In the genomic region with DNA sequence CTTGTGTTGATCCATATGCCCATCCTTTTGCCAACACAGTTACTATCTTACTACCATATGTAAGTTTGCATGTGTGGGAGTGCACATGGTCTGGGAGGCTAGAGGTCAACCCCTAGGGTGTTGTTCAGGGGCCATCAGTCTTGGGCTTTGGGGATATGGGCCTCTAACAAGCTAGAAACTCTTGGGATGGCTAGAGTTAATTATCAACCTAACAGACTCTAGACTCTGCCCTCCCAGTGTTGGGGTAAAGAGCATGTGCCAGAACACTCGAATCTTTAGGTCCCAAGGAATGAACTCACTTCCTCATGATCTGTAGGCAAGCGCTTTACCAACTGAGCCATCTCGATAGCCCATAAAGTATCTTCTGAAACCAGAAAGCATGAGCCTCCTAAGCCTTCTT, we compare ENCODE assay signal across 25 mouse cellular contexts.
DNase-seq lines count a peak whose midpoint lies in the region; TF ChIP-seq lines count a peak whose summit lies in the region.
"Had no signal": no experiment of that assay in that cellular context is flagged by ENCODE, and none has a peak within 500 bp of the region (broad histone marks: within the 10 kb centered on the region; RNA-seq: fewer than 3 reads in every experiment).

No protein-coding gene starts in this region.

- H3K9ac ChIP-seq in liver, adult 2 months (ENCODE audit: low read depth, low read length): no peak overlapping the region
- H3K9ac ChIP-seq: embryonic facial prominence, embryonic 13.5 days; forebrain, embryonic 12.5 days; limb, embryonic 15.5 days; lung, embryonic 15.5 days; neural tube, embryonic 15.5 days had no signal

- H3K79me2 ChIP-seq in liver, adult 2 months (ENCODE audit: control insufficient read depth, insufficient read depth, low read length): no peaks in the 10 kb centered on the region

- no peak overlapping the region for H3K27ac ChIP-seq in liver, adult 2 months (replicated peaks; ENCODE audit: insufficient read depth, low read depth, low read length)
- H3K27ac ChIP-seq: embryonic facial prominence, embryonic 13.5 days; forebrain, embryonic 12.5 days; hindbrain, embryonic 10.5 days; limb, embryonic 15.5 days; lung, embryonic 15.5 days; macrophage; midbrain, embryonic 10.5 days; neural tube, embryonic 15.5 days had no signal

- H3K4me1 ChIP-seq in liver, adult 2 months (ENCODE audit: control insufficient read depth, insufficient read depth, low read length): peaks cover 5% of the 10 kb centered on the region
- H3K4me1 ChIP-seq: limb, embryonic 15.5 days; lung, embryonic 15.5 days had no signal

- H3K4me3 ChIP-seq in liver, adult 2 months (ENCODE audit: insufficient read depth, low read depth, low read length): no peak overlapping the region
- H3K4me3 ChIP-seq: embryonic facial prominence, embryonic 13.5 days; erythroblast, embryonic 14.5 days; forebrain, embryonic 12.5 days; hindbrain, embryonic 10.5 days; limb, embryonic 15.5 days; lung, embryonic 15.5 days; midbrain, embryonic 10.5 days; neural tube, embryonic 15.5 days had no signal

- TF ChIP-seq POLR2A in liver, adult 2 months (IDR thresholded peaks at IDR 0.05; ENCODE audit: extremely low read depth, insufficient read depth, low read length): no peak

- no peaks in the 10 kb centered on the region for H3K36me3 ChIP-seq in liver, adult 2 months (ENCODE audit: control insufficient read depth, insufficient read depth, low read length)
- H3K36me3 ChIP-seq: embryonic facial prominence, embryonic 13.5 days; forebrain, embryonic 12.5 days; hindbrain, embryonic 10.5 days; limb, embryonic 15.5 days; lung, embryonic 15.5 days; midbrain, embryonic 10.5 days; neural tube, embryonic 15.5 days had no signal

- DNase-seq in liver, adult 2 months (ENCODE audit: extremely low read depth, low read depth, low spot score): peak; percentile 64
- no peak for DNase-seq in liver
- peak; percentile 32 to 68 for DNase-seq in kidney, adult 8-10 months
- DNase-seq in kidney, postnatal 14 days: peak; percentile 40
- peak; percentile 74 for DNase-seq in yolk sac, embryonic 10.5 days (ENCODE audit: low spot score)
- no peak for DNase-seq in layer of hippocampus, postnatal 10 days (ENCODE audit: low spot score in 2 of 2)
- DNase-seq in urinary bladder, postnatal 10 days (ENCODE audit: low spot score): no peak
- DNase-seq: adrenal gland, adult 8-10 months; cerebellum, adult 11-12 months; cerebellum, postnatal 36 days; embryo, embryonic 11 days; left cerebral cortex, postnatal 4 days; right cerebral cortex, adult 18-20 months; right cerebral cortex, postnatal 4 days; thymus, adult 18-20 months; thymus, postnatal 36 days had no signal

- no peak for TF ChIP-seq CTCF in liver, adult 2 months (IDR thresholded peaks at IDR 0.05; ENCODE audit: low read depth, low read length)

- WGBS in liver, adult 2 months: 65% methylated on average over 3 of the region's 3 CpGs

- no peaks in the 10 kb centered on the region for H3K27me3 ChIP-seq in liver, adult 2 months (ENCODE audit: control insufficient read depth, insufficient read depth, low read length)
- H3K27me3 ChIP-seq: embryonic facial prominence, embryonic 13.5 days; forebrain, embryonic 12.5 days; limb, embryonic 15.5 days; lung, embryonic 15.5 days; neural tube, embryonic 15.5 days had no signal

Comparison
In these comparisons a context has a peak if more than half of its experiments do, and no peak if none do; other contexts are left out.
1. DNase-seq: peak in liver, adult 2 months (single experiment), kidney, adult 8-10 months (2 of 2), kidney, postnatal 14 days (single experiment) and yolk sac, embryonic 10.5 days (single experiment); none in liver (single experiment), layer of hippocampus, postnatal 10 days (0 of 2) and urinary bladder, postnatal 10 days (single experiment).